Mouse (Mus musculus) heart, embryonic 14.5 days (tissue): ENCODE data around the gene Opcml. TPM values are rescaled to one million over a fixed set of nuclear protein-coding genes. Genes with fewer than 3 reads are reported as not detected.

ENCODE experiments used
- ATAC-seq: fragments of 200-750 bp; cut with Nextera tagmentation; 2 replicates; pipeline ENCODE4 v1.8.0; 2017; ENCODE audit warnings: low read depth, moderate TSS enrichment; ENCODE audit not compliant: insufficient number of reproducible peaks, insufficient read depth, low FRiP score
- H3K27ac ChIP-seq, 2 experiments: fragments of 200-500 bp in 1 of 2; fragments of 300-500 bp in 1 of 2; sonication (generic) in 1 of 2; replicated peaks in 1 of 2; 2 replicates each; pipeline ENCODE4 v1.5.1; 2012 to 2014; ENCODE audit warnings: low read depth in 2 of 2, low read length in 2 of 2, control low read depth in 1 of 2, mild to moderate bottlenecking in 1 of 2, mixed read lengths in 1 of 2; ENCODE audit not compliant: control insufficient read depth in 1 of 2, insufficient read depth in 1 of 2
- H3K27me3 ChIP-seq: fragments of 300-500 bp; sonication (generic); 2 replicates; pipeline ENCODE4 v1.6.1; 2014; ENCODE audit warnings: mild to moderate bottlenecking, low read length, control low read depth; ENCODE audit not compliant: control insufficient read depth, insufficient read depth
- H3K36me3 ChIP-seq: fragments of 300-500 bp; sonication (generic); 2 replicates; pipeline ENCODE4 v1.6.1; 2014; ENCODE audit warnings: mild to moderate bottlenecking, control low read depth, low read length, mixed read lengths; ENCODE audit not compliant: control insufficient read depth, insufficient read depth
- H3K4me1 ChIP-seq, 2 experiments: fragments of 200-500 bp in 1 of 2; fragments of 300-500 bp in 1 of 2; sonication (generic) in 1 of 2; 2 replicates each; pipeline ENCODE4 v1.6.1; 2012 to 2014; ENCODE audit warnings: low read length in 2 of 2, control low read depth in 1 of 2, mixed read lengths in 1 of 2; ENCODE audit not compliant: control insufficient read depth in 2 of 2, insufficient read depth in 2 of 2
- H3K4me2 ChIP-seq: fragments of 300-500 bp; sonication (generic); 2 replicates; pipeline ENCODE4 v1.6.1; 2014; ENCODE audit warnings: mild to moderate bottlenecking, low read length
- H3K4me3 ChIP-seq, 2 experiments: fragments of 200-500 bp in 1 of 2; fragments of 300-500 bp in 1 of 2; sonication (generic) in 1 of 2; 2 replicates each; pipeline ENCODE4 v1.5.1; 2012 to 2014; ENCODE audit warnings: low read length in 2 of 2, mild to moderate bottlenecking in 2 of 2, control low read depth in 1 of 2, low read depth in 1 of 2, moderate library complexity in 1 of 2; ENCODE audit not compliant: control insufficient read depth in 1 of 2, insufficient read depth in 1 of 2
- H3K9ac ChIP-seq: fragments of 300-500 bp; sonication (generic); 2 replicates; pipeline ENCODE4 v1.6.1; 2014; ENCODE audit warnings: mild to moderate bottlenecking, low read length
- H3K9me3 ChIP-seq: fragments of 300-500 bp; sonication (generic); 2 replicates; pipeline ENCODE4 v1.6.1; 2016; ENCODE audit warnings: low read length, control low read depth; ENCODE audit not compliant: control insufficient read depth
- WGBS: fragments of 180-500 bp; shearing (Covaris S2); extraction: QIAGEN DNeasy Blood & Tissue Kit; methylation state at CpG from one replicate; pipeline ENCODE4 v1.1.7; 2014; 5-methylcytosine and 5-hydroxymethylcytosine counted together
- polyA plus RNA-seq: library from polyadenylated mRNA; unstranded; fragments of >200 nt; fragmentation: Nextera tagmentation; extraction: Ambion mirVana; gene quantifications from 2 replicates; pipeline ENCODE4 v1.2.1, GENCODE M21; 2014

Gene Opcml
- polyA plus RNA-seq, 1 experiment from 2014 or later = 1.6 TPM

DNA sequence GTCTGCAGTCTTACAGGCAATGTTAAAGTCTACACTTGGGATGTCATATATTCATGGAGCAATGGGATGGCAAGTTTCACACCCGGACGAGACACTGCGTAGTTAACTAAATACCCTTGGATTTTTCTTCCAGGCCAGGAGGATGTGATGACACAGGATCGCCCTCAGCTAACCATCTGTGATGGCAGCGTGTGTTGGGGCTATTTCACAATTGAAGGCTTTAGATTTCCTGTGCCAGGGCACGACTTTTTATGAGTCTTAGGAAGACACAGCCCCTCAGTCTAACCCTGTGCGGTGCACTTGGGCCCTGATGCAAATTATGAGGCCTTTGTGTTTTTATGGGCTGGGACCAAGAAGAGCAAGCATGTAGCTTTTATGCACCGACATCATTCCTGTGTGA, 614.0 kb downstream of the Opcml start:
- ATAC-seq = no peak
- 74% methylated on average over 8 of the region's 8 CpGs for WGBS
- H3K4me1 ChIP-seq = no peaks in the 10 kb centered on the region; a peak in 1 of 4 replicates

GRCm38 (mm10) chr9:28405816-28406215, 615.2 kb downstream of the Opcml start:
- Histone ChIP-seq H3K4me3 (no peak overlapping the region), H3K36me3 (no peaks in the 10 kb centered on the region), H3K9ac (no peak overlapping the region), H3K27ac (no peak overlapping the region), H3K27me3 (peaks cover 25% of the 10 kb centered on the region), H3K4me1 (no peaks in the 10 kb centered on the region; a peak in 1 of 4 replicates), H3K9me3 (no peaks in the 10 kb centered on the region), H3K4me2 (no peak overlapping the region)
- 0% methylated on average over 1 of the region's 1 CpGs for WGBS
- ATAC-seq = no peak

More for the DNA sequence above, 614.0 kb downstream of the Opcml start:
- Histone ChIP-seq H3K36me3 (no peaks in the 10 kb centered on the region), H3K9me3 (no peaks in the 10 kb centered on the region), H3K27ac (no peak overlapping the region), H3K27me3 (peaks cover 25% of the 10 kb centered on the region), H3K9ac (no peak overlapping the region), H3K4me3 (no peak overlapping the region; a peak in 1 of 4 replicates), H3K4me2 (peak overlapping the region; percentile 95)

DNA sequence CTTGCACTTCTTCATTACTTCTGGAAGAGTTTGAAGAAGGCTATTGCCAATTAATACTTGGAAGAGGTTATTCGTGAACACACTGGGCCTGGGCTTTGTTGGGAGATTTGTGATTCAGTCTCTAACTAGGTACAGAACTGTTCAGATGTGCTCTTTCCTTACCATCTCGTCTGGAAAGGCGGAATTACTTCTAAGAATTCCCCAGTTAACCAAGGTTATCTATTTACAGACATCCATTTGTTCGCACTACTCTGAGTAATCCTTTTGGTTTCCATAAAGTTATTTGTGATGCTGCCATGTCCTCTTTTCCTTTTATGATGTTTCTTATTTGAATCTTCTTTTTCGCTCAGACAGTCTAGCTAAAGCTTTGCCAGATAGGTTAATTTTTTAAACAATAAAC, 630.2 kb downstream of the Opcml start:
- no peak for ATAC-seq
- Histone ChIP-seq H3K4me3 (no peak overlapping the region), H3K27ac (no peak overlapping the region), H3K36me3 (no peaks in the 10 kb centered on the region), H3K9me3 (no peaks in the 10 kb centered on the region), H3K27me3 (no peaks in the 10 kb centered on the region), H3K4me2 (no peak overlapping the region), H3K9ac (no peak overlapping the region), H3K4me1 (no peaks in the 10 kb centered on the region)
- WGBS = 82% methylated on average over 5 of the region's 5 CpGs

GRCm38 (mm10) chr9:28423407-28423806, 632.8 kb downstream of the Opcml start:
- 46% methylated on average over 12 of the region's 12 CpGs for WGBS
- H3K4me3 ChIP-seq = no peak overlapping the region
- no peaks in the 10 kb centered on the region for H3K27me3 ChIP-seq
- no peak overlapping the region for H3K27ac ChIP-seq
- no peak overlapping the region for H3K4me2 ChIP-seq
- no peak for ATAC-seq
- no peaks in the 10 kb centered on the region for H3K9me3 ChIP-seq
- H3K36me3 ChIP-seq = no peaks in the 10 kb centered on the region
- no peak overlapping the region for H3K9ac ChIP-seq
- no peaks in the 10 kb centered on the region for H3K4me1 ChIP-seq

DNA sequence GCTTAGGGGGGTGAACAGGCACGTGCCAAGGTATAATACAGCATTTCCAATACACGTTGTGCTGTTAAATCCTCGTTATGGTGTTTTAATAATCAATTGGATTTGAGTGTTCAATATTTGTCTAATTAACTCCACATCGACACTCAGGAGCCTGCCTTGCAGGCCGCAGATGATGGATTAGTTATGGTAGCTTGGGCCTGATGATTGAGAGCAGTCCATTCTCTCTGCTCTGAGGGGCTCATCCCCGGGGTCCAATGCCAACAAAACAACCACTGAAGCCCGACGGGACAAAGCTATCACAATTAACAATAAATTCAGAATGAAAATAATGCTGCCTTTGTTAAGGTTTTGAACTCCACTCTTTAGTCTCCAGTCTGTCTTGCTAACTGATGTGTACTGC, 641.6 kb downstream of the Opcml start:
- Histone ChIP-seq H3K27me3 (no peaks in the 10 kb centered on the region), H3K4me1 (no peaks in the 10 kb centered on the region), H3K9me3 (no peaks in the 10 kb centered on the region), H3K4me2 (no peak overlapping the region), H3K4me3 (no peak overlapping the region), H3K9ac (no peak overlapping the region), H3K27ac (no peak overlapping the region), H3K36me3 (no peaks in the 10 kb centered on the region)
- no peak for ATAC-seq
- WGBS = 83% methylated on average over 8 of the region's 8 CpGs

- Histone ChIP-seq H3K4me2 (no peak overlapping the region), H3K4me3 (no peak overlapping the region), H3K4me1 (peaks cover 6 to 13% of the 10 kb centered on the region in 2 experiments), H3K36me3 (no peaks in the 10 kb centered on the region), H3K27ac (no peak overlapping the region), H3K9ac (no peak overlapping the region), H3K27me3 (no peaks in the 10 kb centered on the region), H3K9me3 (no peaks in the 10 kb centered on the region)
- no peak for ATAC-seq
- 61% methylated on average over 4 of the region's 4 CpGs for whole genome bisulfite sequencing
Observed at GRCm38 (mm10) chr9:28438752-28439151, 648.2 kb downstream of the Opcml start.

GRCm38 (mm10) chr9:28439433-28440191, 649.0 kb downstream of the Opcml start:
- Histone ChIP-seq H3K27me3 (no peaks in the 10 kb centered on the region), H3K9me3 (no peaks in the 10 kb centered on the region), H3K4me1 (peaks cover 6 to 13% of the 10 kb centered on the region in 2 experiments), H3K27ac (no peak overlapping the region), H3K4me3 (no peak overlapping the region), H3K9ac (no peak overlapping the region), H3K36me3 (no peaks in the 10 kb centered on the region), H3K4me2 (no peak overlapping the region)
- ATAC-seq = no peak
- 61% methylated on average over 5 of the region's 5 CpGs for WGBS
